ENCODE assay signal across 16 mouse cellular contexts in the genomic region with DNA sequence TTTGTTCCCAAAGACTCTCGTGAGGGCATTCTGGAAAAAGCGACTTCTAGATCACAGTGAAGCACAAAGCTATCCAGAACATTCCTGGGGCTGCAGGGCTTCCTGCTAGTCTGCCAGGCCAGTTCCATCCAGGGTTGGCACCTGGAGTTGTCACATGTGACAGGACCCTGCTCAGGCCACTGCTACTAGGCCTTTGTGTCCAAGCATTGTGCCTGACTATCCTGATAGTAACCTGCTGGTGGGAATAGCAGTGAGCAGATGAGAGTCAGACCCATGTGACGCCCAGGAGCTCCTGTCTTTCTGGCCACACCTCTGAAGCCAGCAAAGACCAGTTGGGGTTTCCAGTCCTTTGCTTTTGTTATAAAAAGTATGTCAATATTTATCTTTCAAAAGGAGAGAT. TPM values are rescaled to one million over a fixed set of nuclear protein-coding genes. Genes with fewer than 3 reads are reported as not detected.
A peak's percentile ranks its signal among the peaks of the same experiment; 100 is the strongest.
DNase-seq lines count a peak whose midpoint lies in the region; ATAC-seq lines count a peak whose summit lies in the region.
"Had no signal": no experiment of that assay in that cellular context is flagged by ENCODE, and none has a peak within 500 bp of the region (broad histone marks: within the 10 kb centered on the region; RNA-seq: fewer than 3 reads in every experiment).

No protein-coding gene starts in this region.

- intact Hi-C loops in heart, postnatal 10 days (cut with DNase I) = loop anchor here (2.0 kb wide), 1 partner anchor 33 kb away; no protein-coding TSS in a partner anchor

- WGBS in hindbrain, embryonic 12.5 days = 86% methylated on average over 3 of the region's 3 CpGs
- WGBS in hindbrain, embryonic 14.5 days = 95% methylated on average over 3 of the region's 3 CpGs
- WGBS in neural tube, embryonic 12.5 days = 80% methylated on average over 3 of the region's 3 CpGs
- 94% methylated on average over 3 of the region's 3 CpGs for WGBS in midbrain, embryonic 16.5 days

- no peak for ATAC-seq in hindbrain, embryonic 12.5 days (ENCODE audit: low FRiP score)
- ATAC-seq in hindbrain, embryonic 14.5 days (ENCODE audit: low FRiP score) = no peak
- no peak for ATAC-seq in neural tube, embryonic 12.5 days (ENCODE audit: low FRiP score, low read depth)
- no peak for ATAC-seq in midbrain, embryonic 16.5 days
- ATAC-seq: forebrain, embryonic 16.5 days; inflammation-experienced regulatory T-cells, adult 6 months had no signal

- no peaks in the 10 kb centered on the region for H3K9me3 ChIP-seq in hindbrain, embryonic 12.5 days (replicated peaks)
- no peaks in the 10 kb centered on the region for H3K9me3 ChIP-seq in hindbrain, embryonic 14.5 days (ENCODE audit: control insufficient read depth, low read length)
- H3K9me3 ChIP-seq in neural tube, embryonic 12.5 days = no peaks in the 10 kb centered on the region
- no peaks in the 10 kb centered on the region for H3K9me3 ChIP-seq in midbrain, embryonic 16.5 days (replicated peaks; ENCODE audit: control insufficient read depth, low read length, poor library complexity, severe bottlenecking)
- H3K9me3 ChIP-seq: limb, embryonic 13.5 days had no signal

- H3K27me3 ChIP-seq in hindbrain, embryonic 12.5 days = no peaks in the 10 kb centered on the region; the same call in 1 of the 2 replicates
- no peaks in the 10 kb centered on the region for H3K27me3 ChIP-seq in hindbrain, embryonic 14.5 days (ENCODE audit: control insufficient read depth, insufficient read depth, low read length)
- no peaks in the 10 kb centered on the region for H3K27me3 ChIP-seq in neural tube, embryonic 12.5 days (replicated peaks)
- H3K27me3 ChIP-seq in midbrain, embryonic 16.5 days (ENCODE audit: control insufficient read depth, insufficient read depth, low read depth, low read length) = no peaks in the 10 kb centered on the region
- H3K27me3 ChIP-seq: limb, embryonic 13.5 days had no signal

- no peak overlapping the region for H3K4me3 ChIP-seq in hindbrain, embryonic 12.5 days
- H3K4me3 ChIP-seq in hindbrain, embryonic 14.5 days (replicated peaks; ENCODE audit: low read length) = no peak overlapping the region
- no peak overlapping the region for H3K4me3 ChIP-seq in neural tube, embryonic 12.5 days
- no peak overlapping the region for H3K4me3 ChIP-seq in midbrain, embryonic 16.5 days (ENCODE audit: low read depth, low read length)
- H3K4me3 ChIP-seq: limb, embryonic 13.5 days had no signal

- H3K4me2 ChIP-seq in hindbrain, embryonic 12.5 days (replicated peaks) = no peak overlapping the region
- no peak overlapping the region for H3K4me2 ChIP-seq in hindbrain, embryonic 14.5 days (replicated peaks)
- no peak overlapping the region for H3K4me2 ChIP-seq in neural tube, embryonic 12.5 days (replicated peaks)
- no peak overlapping the region for H3K4me2 ChIP-seq in midbrain, embryonic 16.5 days (ENCODE audit: low read length)
- H3K4me2 ChIP-seq: limb, embryonic 13.5 days had no signal

- H3K9ac ChIP-seq in hindbrain, embryonic 12.5 days = peak overlapping the region; percentile 23; the same call in 1 of the 2 replicates
- no peak overlapping the region for H3K9ac ChIP-seq in hindbrain, embryonic 14.5 days
- 0 out of 2 replicates have a peak overlapping the region, but pooled peaks have one; percentile 17 for H3K9ac ChIP-seq in neural tube, embryonic 12.5 days
- H3K9ac ChIP-seq in midbrain, embryonic 16.5 days (ENCODE audit: low read depth, low read length) = no peak overlapping the region
- H3K9ac ChIP-seq: limb, embryonic 13.5 days; liver, embryonic 14.5 days had no signal

- H3K36me3 ChIP-seq in hindbrain, embryonic 12.5 days = no peaks in the 10 kb centered on the region; the same call in none of the 2 replicates
- no peaks in the 10 kb centered on the region for H3K36me3 ChIP-seq in hindbrain, embryonic 14.5 days (replicated peaks; ENCODE audit: control insufficient read depth, insufficient read depth)
- H3K36me3 ChIP-seq in neural tube, embryonic 12.5 days = no peaks in the 10 kb centered on the region; the same call in none of the 2 replicates
- no peaks in the 10 kb centered on the region for H3K36me3 ChIP-seq in midbrain, embryonic 16.5 days (ENCODE audit: control insufficient read depth, insufficient read depth, low read length)

- no peak overlapping the region for H3K27ac ChIP-seq in hindbrain, embryonic 12.5 days
- H3K27ac ChIP-seq in hindbrain, embryonic 14.5 days = no peak overlapping the region
- H3K27ac ChIP-seq in neural tube, embryonic 12.5 days = no peak overlapping the region
- no peak overlapping the region for H3K27ac ChIP-seq in midbrain, embryonic 16.5 days (ENCODE audit: low read length)
- H3K27ac ChIP-seq: limb, embryonic 13.5 days; liver, embryonic 14.5 days had no signal

- peaks cover 67% of the 10 kb centered on the region for H3K4me1 ChIP-seq in hindbrain, embryonic 12.5 days
- H3K4me1 ChIP-seq in hindbrain, embryonic 14.5 days (replicated peaks; ENCODE audit: control insufficient read depth, insufficient read depth, low read length) = peaks cover 43% of the 10 kb centered on the region
- H3K4me1 ChIP-seq in neural tube, embryonic 12.5 days = peaks cover 69% of the 10 kb centered on the region
- H3K4me1 ChIP-seq in midbrain, embryonic 16.5 days (ENCODE audit: control insufficient read depth, insufficient read depth, low read length) = peaks cover 30% of the 10 kb centered on the region

- no peak for DNase-seq in hindbrain, embryonic 14.5 days (ENCODE audit: low spot score)
- no peak for DNase-seq in neural tube, embryonic 10.5 days (ENCODE audit: extremely low spot score, low spot score)
- DNase-seq in heart, postnatal 10 days = peak; percentile 65 to 76
- DNase-seq in cerebellum, adult 9-11 months = no peak
- DNase-seq: adrenal gland, adult 8-10 months; cerebellum, adult 11-12 months; kidney, adult 9 months; lung, postnatal 10 days; thymus, postnatal 4 days had no signal

RNA-seq across cellular contexts. Expression of a gene that starts 50.3 kb away (rescaled TPM):
- polyA plus RNA-seq in hindbrain, embryonic 12.5 days (2016; fragmentation: Nextera tagmentation; extraction: Ambion mirVana) = 49.2 and 51.9 TPM in 2 replicates
- polyA plus RNA-seq in hindbrain, embryonic 14.5 days (2014; fragmentation: Nextera tagmentation; extraction: Ambion mirVana) = 37.3 and 40.3 TPM in 2 replicates
- polyA plus RNA-seq in neural tube, embryonic 12.5 days (2016; fragmentation: Nextera tagmentation; extraction: Ambion mirVana) = 50.0 and 50.9 TPM in 2 replicates
- total RNA-seq in heart, postnatal 10 days (2021) = 10 to 100 TPM; 40.2 to 42.6 TPM
- 31.9 and 34.1 TPM in 2 replicates for polyA plus RNA-seq in midbrain, embryonic 16.5 days (2015; fragmentation: Nextera tagmentation; extraction: Ambion mirVana)

Comparison
In these comparisons a context has a peak if more than half of its experiments do, and no peak if none do; other contexts are left out.
1. H3K9ac ChIP-seq: peak in hindbrain, embryonic 12.5 days (single experiment) and neural tube, embryonic 12.5 days (single experiment); none in hindbrain, embryonic 14.5 days (single experiment) and midbrain, embryonic 16.5 days (single experiment).
2. DNase-seq: peak in heart, postnatal 10 days (2 of 2); none in hindbrain, embryonic 14.5 days (single experiment), neural tube, embryonic 10.5 days (single experiment) and cerebellum, adult 9-11 months (single experiment).